Mouse (Mus musculus): ENCODE results near the gene Epb41l3.

DNA sequence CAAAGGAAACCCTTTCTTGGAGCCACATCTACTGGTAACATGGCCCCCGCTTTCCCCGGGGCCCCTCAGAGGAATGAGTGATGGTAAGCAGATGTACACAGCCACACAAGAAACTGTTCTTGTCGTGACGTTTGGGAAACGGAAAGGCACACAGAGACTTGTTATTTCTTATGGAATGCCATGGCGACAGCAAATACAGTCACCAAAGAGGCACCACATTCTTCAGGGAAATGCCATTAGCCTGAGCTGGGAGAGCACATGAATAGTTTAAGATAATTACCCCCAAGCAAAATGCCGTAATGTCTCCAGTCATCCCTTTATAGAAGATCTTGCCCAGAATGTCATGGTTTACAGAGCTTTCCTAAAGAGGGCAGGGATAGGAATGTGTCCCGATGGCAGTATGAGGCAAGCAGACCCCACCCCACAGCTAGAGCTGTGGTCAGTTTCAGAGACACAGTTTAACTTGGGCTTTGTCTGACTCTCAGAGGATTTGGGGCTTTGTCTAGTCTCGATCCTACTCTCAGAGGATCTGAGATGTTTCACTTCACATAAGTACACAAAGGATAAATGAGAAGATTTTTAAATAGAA is 152.0 kb downstream of the Epb41l3 start:
- TF ChIP-seq POLR2A (IDR thresholded peaks at IDR 0.05; ENCODE audit: low read depth, low read length) (no peak), CTCF (IDR thresholded peaks at IDR 0.05; ENCODE audit: borderline replicate concordance, insufficient read depth, low read length) (no peak)

Measured in embryonic fibroblast, embryonic 13.5 days (primary cell).